Mouse (Mus musculus) spleen, adult 2 months (tissue): ENCODE measurements around the gene Igsf3.

Source experiments
- CTCF ChIP-seq: fragments of 200-500 bp; IDR thresholded peaks from 2 replicates; pipeline ENCODE4 v1.5.1; 2011; ENCODE audit warnings: mild to moderate bottlenecking, inconsistent platforms; ENCODE audit not compliant: insufficient read depth, insufficient read length, insufficient replicate concordance; ENCODE audit errors: extremely low read depth
- POLR2A ChIP-seq: fragments of 200-500 bp; IDR thresholded peaks from 2 replicates; pipeline ENCODE4 v1.6.1; 2011; ENCODE audit warnings: low read depth, low read length, inconsistent platforms

DNA sequence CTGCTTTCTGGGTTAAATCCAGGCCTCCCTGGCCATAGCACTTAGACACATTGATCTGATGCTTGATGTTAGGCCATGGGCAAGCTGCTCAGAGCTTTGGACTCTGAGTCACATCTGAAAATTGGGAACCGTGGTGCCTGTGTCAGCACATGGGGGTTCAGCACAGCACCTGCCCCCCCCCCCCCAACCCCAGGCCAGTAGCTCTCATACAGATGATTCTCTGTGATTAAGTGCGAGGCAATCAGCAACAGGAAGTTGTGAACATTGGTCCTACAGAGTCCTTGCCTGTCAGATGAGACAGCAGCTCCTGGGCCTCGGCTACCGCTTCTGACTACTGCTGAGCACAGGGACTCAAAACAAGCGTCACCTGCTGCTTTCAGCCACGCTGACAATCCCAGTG lies 116.0 kb downstream of the Igsf3 start:
- TF ChIP-seq POLR2A, result no peak
- no peak for TF ChIP-seq CTCF
